Mouse (Mus musculus): ENCODE data around the gene Alpi.

DNA sequence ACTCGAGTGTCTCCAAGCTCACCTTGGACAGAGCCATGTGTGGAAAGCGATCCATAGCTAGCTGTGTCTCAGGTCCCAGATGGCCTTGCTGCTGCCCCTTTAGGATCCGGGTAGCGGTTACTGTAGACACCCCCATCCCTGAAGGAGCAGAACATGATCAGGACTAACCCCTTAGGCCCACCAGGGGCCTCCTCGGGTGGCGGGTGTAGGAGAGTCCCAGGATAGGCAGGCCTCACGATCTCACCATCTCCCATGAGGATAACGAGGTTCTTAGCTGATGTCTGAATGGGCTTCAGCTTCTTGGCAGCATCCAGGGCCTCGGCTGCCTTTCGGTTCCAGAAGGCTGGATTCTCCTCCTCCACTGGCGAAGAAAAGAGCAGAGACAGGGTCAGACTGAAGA lies 12.2 kb downstream of the Alpi start:
- TF ChIP-seq FLI1 (IDR thresholded peaks at IDR 0.05; ENCODE audit: low read length): no peak
- no peak for TF ChIP-seq GATA1 (IDR thresholded peaks at IDR 0.05; ENCODE audit: borderline replicate concordance, low read length)

Data from megakaryocyte, embryonic 14.5 days (primary cell).